Mouse (Mus musculus) limb, embryonic 11.5 days (tissue): ENCODE results near the gene Atl2. TPM values are rescaled to one million over a fixed set of nuclear protein-coding genes. Genes with fewer than 3 reads are reported as not detected.
A peak's percentile ranks its signal among the peaks of the same experiment; 100 is the strongest.

Source experiments
- ATAC-seq: fragments of 200-750 bp; cut with Nextera tagmentation; 2 replicates; pipeline ENCODE4 v1.8.0; 2017; ENCODE audit warnings: low read depth; ENCODE audit not compliant: insufficient number of reproducible peaks, low FRiP score, low TSS enrichment
- DNase-seq: peaks from one replicate; pipeline ENCODE4 v3.0.0-alpha.2; 2015; ENCODE audit warnings: low spot score
- H3K27ac ChIP-seq: fragments of 300-500 bp; sonication (generic); replicated peaks from 2 replicates; pipeline ENCODE4 v1.5.1; 2014; ENCODE audit warnings: low read depth, mild to moderate bottlenecking, low read length
- H3K27me3 ChIP-seq: fragments of 300-500 bp; sonication (generic); 2 replicates; pipeline ENCODE4 v1.6.1; 2014; ENCODE audit warnings: mild to moderate bottlenecking, low read length, mixed read lengths; ENCODE audit not compliant: control insufficient read depth, insufficient read depth
- H3K36me3 ChIP-seq: fragments of 300-500 bp; sonication (generic); 2 replicates; pipeline ENCODE4 v1.6.1; 2014; ENCODE audit warnings: mild to moderate bottlenecking, low read length, moderate library complexity, mixed read lengths; ENCODE audit not compliant: control insufficient read depth, insufficient read depth
- H3K4me1 ChIP-seq: fragments of 300-500 bp; sonication (generic); 2 replicates; pipeline ENCODE4 v1.6.1; 2014; ENCODE audit warnings: low read length, mixed read lengths; ENCODE audit not compliant: control insufficient read depth, insufficient read depth
- H3K4me2 ChIP-seq: fragments of 300-500 bp; sonication (generic); 2 replicates; pipeline ENCODE4 v1.6.1; 2014; ENCODE audit warnings: low read depth, mild to moderate bottlenecking, moderate library complexity; ENCODE audit not compliant: severe bottlenecking
- H3K4me3 ChIP-seq: fragments of 300-500 bp; sonication (generic); 2 replicates; pipeline ENCODE4 v1.5.1; 2014; ENCODE audit warnings: low read depth, low read length
- H3K9ac ChIP-seq: fragments of 300-500 bp; sonication (generic); 2 replicates; pipeline ENCODE4 v1.6.1; 2014; ENCODE audit warnings: mild to moderate bottlenecking, low read length
- H3K9me3 ChIP-seq: fragments of 300-500 bp; sonication (generic); 2 replicates; pipeline ENCODE4 v1.6.1; 2016; ENCODE audit warnings: low read length; ENCODE audit not compliant: control insufficient read depth
- WGBS: fragments of 180-500 bp; shearing (Covaris S2); extraction: QIAGEN DNeasy Blood & Tissue Kit; methylation state at CpG from one replicate; pipeline ENCODE4 v1.1.7; 2014; 5-methylcytosine and 5-hydroxymethylcytosine counted together
- polyA plus RNA-seq: library from polyadenylated mRNA; unstranded; fragments of >200 nt; fragmentation: Nextera tagmentation; extraction: Ambion mirVana; gene quantifications from 2 replicates; pipeline ENCODE4 v1.2.1, GENCODE M21; 2014

The Atl2 gene
- 38.7 and 43.2 TPM in 2 replicates for polyA plus RNA-seq

DNA sequence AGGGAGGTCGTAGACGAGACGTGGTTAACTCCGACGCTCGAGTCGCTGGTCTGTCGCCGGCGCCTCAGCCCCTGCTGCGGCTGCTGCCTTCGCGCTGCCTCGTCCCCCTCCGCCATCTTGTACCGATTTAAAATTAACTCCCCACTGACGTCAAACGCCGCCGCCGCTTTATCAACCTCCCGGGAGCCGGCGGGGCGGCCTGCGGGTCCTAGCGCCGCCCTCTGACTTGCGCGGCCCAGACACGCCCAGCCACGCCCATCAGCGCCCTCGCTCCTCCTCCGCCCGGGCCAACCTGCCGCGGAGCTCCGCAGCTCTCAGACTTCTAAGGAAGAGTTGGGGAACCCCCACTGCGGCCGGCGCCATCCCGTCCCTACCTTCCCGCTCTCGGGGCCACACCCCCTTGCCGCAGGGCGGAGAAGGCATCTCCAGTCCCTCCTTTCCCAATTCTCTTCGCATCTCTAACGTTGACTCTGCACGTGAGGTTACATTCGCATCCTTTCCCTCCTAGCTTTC, at the start of gene Atl2:
Atl2 (minus strand) TSS at position 213 of the 513 bp plus-strand sequence.
- H3K27ac ChIP-seq, result peak within 1 kb of the TSS; percentile 91
- under 1% methylated on average over 51 of the region's 51 CpGs for WGBS
- H3K9ac ChIP-seq, result peak within 1 kb of the TSS; percentile 94
- H3K4me3 ChIP-seq, result peak within 1 kb of the TSS; percentile 79
- H3K9me3 ChIP-seq, result no peaks in the 10 kb centered on the region
- no peaks in the 10 kb centered on the region for H3K27me3 ChIP-seq
- no peaks in the 10 kb centered on the region for H3K36me3 ChIP-seq
- peak within 1 kb of the TSS; percentile 79 for H3K4me2 ChIP-seq
- ATAC-seq, result peak; percentile 92
- H3K4me1 ChIP-seq, result peaks cover 13% of the 10 kb centered on the region
- peak; percentile 97 for DNase-seq

DNA sequence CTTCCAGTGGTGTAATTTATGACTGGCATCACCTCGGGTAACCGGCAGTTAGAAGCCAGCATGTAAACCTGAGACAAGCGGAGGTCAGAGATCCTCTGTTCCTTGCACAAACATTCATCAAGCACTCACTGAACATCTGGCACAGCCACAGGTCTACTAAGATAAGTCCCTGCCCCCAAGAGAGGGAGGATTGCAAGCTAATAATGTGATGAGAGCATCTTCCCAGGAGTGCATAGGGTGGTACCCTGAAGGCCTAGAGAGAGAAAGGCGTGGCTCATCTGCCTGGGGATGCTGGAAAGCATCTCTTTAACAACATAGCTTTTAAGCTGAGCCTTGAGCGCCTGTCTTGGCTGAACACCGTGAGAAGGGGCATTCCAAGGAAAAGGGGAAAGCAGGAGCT, 48.9 kb upstream of the Atl2 start:
- H3K4me2 ChIP-seq, result no peak overlapping the region
- H3K4me3 ChIP-seq, result no peak overlapping the region
- no peak overlapping the region for H3K9ac ChIP-seq
- H3K27ac ChIP-seq, result no peak overlapping the region
- H3K27me3 ChIP-seq, result no peaks in the 10 kb centered on the region
- no peaks in the 10 kb centered on the region for H3K9me3 ChIP-seq
- 53% methylated on average over 6 of the region's 6 CpGs for WGBS
- no peak for ATAC-seq
- no peaks in the 10 kb centered on the region for H3K4me1 ChIP-seq
- no peak for DNase-seq
- H3K36me3 ChIP-seq, result no peaks in the 10 kb centered on the region

DNA sequence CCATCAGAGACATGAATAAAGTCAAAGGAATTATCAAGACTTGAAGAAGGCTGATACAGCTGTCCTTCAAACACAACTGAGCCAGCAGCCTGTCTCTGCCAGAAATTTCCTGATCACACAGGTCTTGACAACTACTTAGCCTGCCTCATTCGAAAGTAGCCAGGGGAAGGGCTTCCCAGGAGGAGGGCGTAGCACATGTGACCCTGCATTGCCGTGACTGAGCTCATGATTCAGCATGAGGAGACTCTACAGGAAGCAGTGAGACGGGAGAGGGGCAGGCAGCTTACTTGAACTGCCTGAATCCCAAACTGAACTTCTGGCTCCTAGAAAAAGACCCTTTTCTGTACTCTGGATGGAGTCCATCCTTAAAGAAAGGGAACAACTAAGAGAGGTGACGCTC, 46.5 kb upstream of the Atl2 start:
- Histone ChIP-seq H3K4me2 (no peak overlapping the region), H3K4me3 (no peak overlapping the region), H3K36me3 (no peaks in the 10 kb centered on the region), H3K27ac (no peak overlapping the region), H3K9ac (no peak overlapping the region), H3K27me3 (no peaks in the 10 kb centered on the region), H3K9me3 (no peaks in the 10 kb centered on the region), H3K4me1 (no peaks in the 10 kb centered on the region)
- 79% methylated on average over 5 of the region's 5 CpGs for WGBS
- ATAC-seq (no peak), DNase-seq (no peak)

DNA sequence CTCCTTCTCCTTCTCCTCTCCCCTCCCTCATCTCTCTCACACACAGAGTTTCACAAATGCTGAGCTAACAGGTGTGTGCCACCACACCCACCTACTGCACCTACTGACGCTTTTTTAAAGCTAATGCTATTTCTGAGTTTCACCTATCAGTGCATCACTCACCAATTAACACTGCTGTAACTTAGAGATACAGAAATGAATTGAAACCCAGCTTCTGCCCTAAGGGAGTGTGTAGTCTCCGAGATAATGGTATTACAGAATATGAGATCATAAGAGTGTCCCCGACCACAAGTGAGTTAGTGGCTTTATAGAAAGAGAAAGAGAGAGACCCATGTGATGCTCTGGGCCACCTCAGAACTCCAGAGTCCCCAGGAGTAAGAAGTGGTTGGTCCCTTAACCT, 43.2 kb upstream of the Atl2 start:
- no peak for ATAC-seq

DNA sequence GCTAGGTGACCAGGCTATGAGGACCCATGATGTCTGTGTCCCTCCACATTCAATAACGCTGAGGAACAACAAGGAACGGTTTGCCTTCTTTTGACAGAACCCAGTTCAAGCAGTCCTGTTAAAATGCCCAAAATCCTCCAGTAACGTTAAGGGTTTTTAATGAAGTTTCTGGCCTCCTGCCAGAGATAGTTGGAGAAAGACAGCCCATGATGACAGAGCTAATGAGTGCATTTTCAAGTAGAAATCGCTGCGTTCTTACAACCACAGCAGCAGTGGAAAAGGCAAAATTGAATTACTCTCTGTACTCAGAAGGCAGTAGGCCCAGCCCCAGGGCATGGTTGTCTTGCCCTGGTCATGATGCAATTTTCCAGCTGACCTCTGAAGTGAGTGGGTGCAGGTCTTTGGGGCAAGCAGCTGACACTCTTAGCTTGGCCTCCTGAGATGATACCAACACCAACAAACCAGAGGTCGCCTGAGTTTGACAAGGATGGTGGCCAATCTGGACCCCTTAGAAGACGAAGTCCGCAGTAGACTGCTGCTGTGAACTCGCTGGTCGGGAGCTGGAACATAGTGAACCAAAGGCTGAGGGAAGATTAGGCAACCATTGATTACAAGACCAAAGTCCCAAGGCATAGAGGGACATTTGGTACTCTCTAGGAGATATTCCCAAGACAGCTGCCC, 42.1 kb upstream of the Atl2 start:
- WGBS, result 89% methylated on average over 10 of the region's 10 CpGs
- no peaks in the 10 kb centered on the region for H3K36me3 ChIP-seq
- no peak for ATAC-seq

More for the DNA sequence above, 43.2 kb upstream of the Atl2 start:
- H3K27ac ChIP-seq, result no peak overlapping the region
- no peaks in the 10 kb centered on the region for H3K27me3 ChIP-seq
- H3K9ac ChIP-seq, result no peak overlapping the region
- H3K4me3 ChIP-seq, result no peak overlapping the region
- H3K4me2 ChIP-seq, result no peak overlapping the region
- no peaks in the 10 kb centered on the region for H3K4me1 ChIP-seq
- no peaks in the 10 kb centered on the region for H3K36me3 ChIP-seq
- DNase-seq, result no peak
- WGBS, result 86% methylated on average over 3 of the region's 3 CpGs
- H3K9me3 ChIP-seq, result no peaks in the 10 kb centered on the region

DNA sequence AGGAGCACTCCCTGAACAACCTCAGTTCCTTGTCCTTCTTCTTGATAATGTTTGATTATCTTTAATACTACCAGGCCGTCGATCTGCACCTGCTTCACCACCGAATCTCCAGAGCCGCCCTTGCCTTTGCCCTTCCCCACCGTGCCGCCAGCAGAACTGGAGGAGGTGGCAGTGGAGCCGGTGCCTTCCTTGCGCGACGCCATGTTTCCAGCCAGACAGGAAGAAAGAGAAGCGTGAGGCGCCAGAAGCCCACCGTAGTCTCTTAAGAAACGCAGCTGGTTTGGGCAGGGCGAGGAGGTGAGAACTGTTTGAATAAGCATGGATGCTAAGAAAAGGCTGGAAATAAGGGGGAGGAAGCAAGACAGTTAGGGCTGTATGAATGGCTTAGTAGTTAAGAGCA, 38.4 kb upstream of the Atl2 start:
- no peak overlapping the region for H3K4me2 ChIP-seq
- DNase-seq (no peak), ATAC-seq (no peak)
- no peaks in the 10 kb centered on the region for H3K36me3 ChIP-seq
- WGBS, result 91% methylated on average over 15 of the region's 15 CpGs
- H3K27ac ChIP-seq, result no peak overlapping the region
- H3K4me1 ChIP-seq, result no peaks in the 10 kb centered on the region
- H3K9me3 ChIP-seq, result no peaks in the 10 kb centered on the region
- H3K9ac ChIP-seq, result no peak overlapping the region
- no peaks in the 10 kb centered on the region for H3K27me3 ChIP-seq
- no peak overlapping the region for H3K4me3 ChIP-seq

More for the DNA sequence above, 42.1 kb upstream of the Atl2 start:
- Histone ChIP-seq H3K4me3 (no peak overlapping the region), H3K9me3 (no peaks in the 10 kb centered on the region), H3K4me2 (no peak overlapping the region), H3K4me1 (no peaks in the 10 kb centered on the region), H3K27ac (no peak overlapping the region), H3K9ac (no peak overlapping the region), H3K27me3 (no peaks in the 10 kb centered on the region)
- DNase-seq, result no peak

DNA sequence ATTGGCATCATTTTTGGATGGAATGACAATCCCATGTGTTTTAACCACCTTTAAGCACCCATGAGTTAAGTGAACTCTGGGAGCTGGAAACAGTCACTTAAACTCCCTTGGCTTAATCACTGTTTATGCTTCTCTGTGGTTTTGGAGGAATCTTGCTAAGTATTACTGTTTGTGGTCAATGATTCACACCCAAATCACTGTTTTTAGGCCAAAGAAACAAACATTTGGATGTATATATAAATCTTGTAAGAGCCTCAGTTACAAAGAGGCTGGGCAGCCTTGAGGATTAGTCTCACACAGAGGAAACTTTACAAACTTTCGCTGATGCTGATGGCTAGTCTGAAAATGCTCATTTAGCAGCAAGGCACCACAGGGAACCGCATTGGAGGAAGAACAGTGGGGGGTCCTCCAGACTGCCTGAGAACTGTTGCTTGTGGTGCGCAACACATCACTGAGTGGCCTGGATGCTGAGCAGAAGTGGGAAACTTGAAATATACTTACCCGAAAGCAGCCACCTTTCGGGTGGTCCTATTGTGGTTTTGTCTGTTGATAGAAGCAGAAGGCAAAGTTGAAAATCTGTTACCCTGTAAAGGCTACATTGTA, 36.9 kb upstream of the Atl2 start:
- Histone ChIP-seq H3K36me3 (no peaks in the 10 kb centered on the region), H3K4me3 (no peak overlapping the region), H3K27me3 (no peaks in the 10 kb centered on the region), H3K4me2 (no peak overlapping the region), H3K27ac (no peak overlapping the region), H3K4me1 (no peaks in the 10 kb centered on the region), H3K9ac (no peak overlapping the region), H3K9me3 (no peaks in the 10 kb centered on the region)
- ATAC-seq (no peak), DNase-seq (peak; percentile 29)
- 54% methylated on average over 5 of the region's 5 CpGs for WGBS

DNA sequence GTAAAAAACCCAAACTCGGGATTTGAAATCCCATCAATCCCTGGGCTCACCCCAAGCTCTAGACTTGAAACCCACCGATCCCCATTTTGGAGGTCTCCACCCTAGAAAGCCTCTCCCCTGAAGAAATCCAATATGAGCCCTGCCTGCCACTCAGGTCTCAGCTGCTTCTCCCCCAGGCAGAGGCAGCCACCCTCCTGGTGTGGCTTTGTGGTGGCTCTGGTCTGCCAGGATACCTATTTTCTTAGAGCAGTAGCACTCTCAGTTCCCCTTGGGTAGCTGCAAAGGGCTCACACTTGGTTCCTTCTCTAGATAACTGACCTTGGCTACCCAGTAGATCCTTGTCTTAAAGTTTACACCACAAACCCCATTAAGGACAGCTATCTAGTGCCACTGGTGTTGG, 31.2 kb upstream of the Atl2 start:
- H3K36me3 ChIP-seq, result no peaks in the 10 kb centered on the region
- H3K9me3 ChIP-seq, result no peaks in the 10 kb centered on the region
- ATAC-seq, result no peak
- DNase-seq, result no peak
- H3K9ac ChIP-seq, result no peak overlapping the region
- no peak overlapping the region for H3K4me2 ChIP-seq
- no peak overlapping the region for H3K27ac ChIP-seq
- WGBS, result 82% methylated on average over 2 of the region's 2 CpGs
- no peak overlapping the region for H3K4me3 ChIP-seq
- no peaks in the 10 kb centered on the region for H3K4me1 ChIP-seq
- no peaks in the 10 kb centered on the region for H3K27me3 ChIP-seq
